ENCODE assay signal across 24 mouse cellular contexts in the genomic region with DNA sequence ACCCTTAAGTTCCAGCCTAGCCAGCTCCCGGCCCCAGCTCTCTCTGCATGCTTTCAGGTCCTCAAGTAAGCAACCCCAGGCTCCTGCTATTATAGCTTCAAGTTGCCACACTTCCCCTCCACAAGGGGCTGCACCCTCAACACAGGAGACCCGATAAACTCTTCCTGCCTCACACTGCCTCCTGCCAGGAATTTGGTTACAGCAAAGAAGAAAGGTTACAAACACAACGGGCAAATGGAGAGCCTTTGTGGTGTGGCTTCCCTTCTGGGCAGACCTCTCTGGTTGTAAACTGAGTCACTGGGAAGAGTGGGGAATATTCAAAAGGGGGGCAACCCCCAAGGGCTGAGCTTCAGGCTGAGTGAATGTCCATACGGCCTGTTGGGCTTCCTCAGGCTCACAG.
DNase-seq lines count a peak whose midpoint lies in the region; ATAC-seq and TF ChIP-seq lines count a peak whose summit lies in the region.
"Had no signal": no experiment of that assay in that cellular context is flagged by ENCODE, and none has a peak within 500 bp of the region (broad histone marks: within the 10 kb centered on the region; RNA-seq: fewer than 3 reads in every experiment).

No protein-coding gene starts in this region.

- TF ChIP-seq EP300 in stomach, postnatal 0 days (optimal IDR thresholded peaks at IDR 0.05): no peak

- 0 out of 2 replicates have a peak overlapping the region, but pooled peaks have one; percentile 11 for H3K27ac ChIP-seq in embryonic facial prominence, embryonic 12.5 days
- H3K27ac ChIP-seq in embryonic facial prominence, embryonic 10.5 days (replicated peaks): no peak overlapping the region; the same call in 1 of the 2 replicates
- no peak overlapping the region for H3K27ac ChIP-seq in lung, embryonic 14.5 days (ENCODE audit: low read depth)
- H3K27ac ChIP-seq in stomach, postnatal 0 days (replicated peaks): no peak overlapping the region
- H3K27ac ChIP-seq: embryonic facial prominence, embryonic 13.5 days; forebrain, embryonic 12.5 days; gastrocnemius, adult 2 months; heart, embryonic 15.5 days; hindbrain, embryonic 10.5 days had no signal

- ATAC-seq in embryonic facial prominence, embryonic 12.5 days (ENCODE audit: insufficient number of reproducible peaks, insufficient read depth, low FRiP score, low TSS enrichment): no peak
- ATAC-seq in lung, embryonic 14.5 days (ENCODE audit: insufficient read depth): no peak; the same call in 1 of the 2 replicates
- ATAC-seq in stomach, postnatal 0 days (ENCODE audit: low FRiP score, low TSS enrichment): no peak
- ATAC-seq: CD4-positive, CD25-positive, alpha-beta regulatory T cell, adult 4 months; inflammation-experienced regulatory T-cells, adult 6 months had no signal

- no peaks in the 10 kb centered on the region for H3K9me3 ChIP-seq in embryonic facial prominence, embryonic 12.5 days
- no peaks in the 10 kb centered on the region for H3K9me3 ChIP-seq in embryonic facial prominence, embryonic 10.5 days
- H3K9me3 ChIP-seq in lung, embryonic 14.5 days (ENCODE audit: low read depth, low read length): no peaks in the 10 kb centered on the region
- H3K9me3 ChIP-seq in stomach, postnatal 0 days (ENCODE audit: control insufficient read depth, low read length): no peaks in the 10 kb centered on the region
- H3K9me3 ChIP-seq: embryonic facial prominence, embryonic 13.5 days; forebrain, embryonic 12.5 days; G1E; heart, embryonic 15.5 days; hindbrain, embryonic 10.5 days had no signal

- no peaks in the 10 kb centered on the region for H3K36me3 ChIP-seq in embryonic facial prominence, embryonic 12.5 days
- no peaks in the 10 kb centered on the region for H3K36me3 ChIP-seq in embryonic facial prominence, embryonic 10.5 days (replicated peaks)
- H3K36me3 ChIP-seq in lung, embryonic 14.5 days (ENCODE audit: insufficient read depth): no peaks in the 10 kb centered on the region
- H3K36me3 ChIP-seq in stomach, postnatal 0 days (ENCODE audit: control insufficient read depth, insufficient read depth, low read length): no peaks in the 10 kb centered on the region
- H3K36me3 ChIP-seq: embryonic facial prominence, embryonic 13.5 days; forebrain, embryonic 12.5 days; G1E; heart, embryonic 15.5 days; hindbrain, embryonic 10.5 days had no signal

- no peak overlapping the region for H3K9ac ChIP-seq in embryonic facial prominence, embryonic 12.5 days
- H3K9ac ChIP-seq in lung, embryonic 14.5 days: no peak overlapping the region
- no peak overlapping the region for H3K9ac ChIP-seq in stomach, postnatal 0 days (ENCODE audit: low read length)
- H3K9ac ChIP-seq: embryonic facial prominence, embryonic 13.5 days; forebrain, embryonic 12.5 days; heart, embryonic 15.5 days had no signal

- no peak overlapping the region for H3K4me3 ChIP-seq in embryonic facial prominence, embryonic 12.5 days
- H3K4me3 ChIP-seq in embryonic facial prominence, embryonic 10.5 days: no peak overlapping the region
- H3K4me3 ChIP-seq in lung, embryonic 14.5 days (ENCODE audit: low read depth, low read length): no peak overlapping the region
- no peak overlapping the region for H3K4me3 ChIP-seq in lung, adult 2 months (replicated peaks; ENCODE audit: extremely low read depth, low read depth, low read length)
- no peak overlapping the region for H3K4me3 ChIP-seq in stomach, postnatal 0 days (ENCODE audit: low read depth, low read length)
- H3K4me3 ChIP-seq: embryonic facial prominence, embryonic 13.5 days; forebrain, embryonic 12.5 days; gastrocnemius, adult 2 months; heart, embryonic 15.5 days; hindbrain, embryonic 10.5 days had no signal

- no peak for TF ChIP-seq POLR2A in lung, adult 2 months (IDR thresholded peaks at IDR 0.05; ENCODE audit: borderline replicate concordance, extremely low read depth, low read depth, low read length)

- no peaks in the 10 kb centered on the region for H3K27me3 ChIP-seq in embryonic facial prominence, embryonic 12.5 days
- no peaks in the 10 kb centered on the region for H3K27me3 ChIP-seq in embryonic facial prominence, embryonic 10.5 days (replicated peaks; ENCODE audit: low read depth, poor library complexity, severe bottlenecking)
- no peaks in the 10 kb centered on the region for H3K27me3 ChIP-seq in lung, embryonic 14.5 days (ENCODE audit: insufficient read depth, low read length)
- H3K27me3 ChIP-seq in stomach, postnatal 0 days (ENCODE audit: control insufficient read depth, insufficient read depth, low read length): no peaks in the 10 kb centered on the region
- H3K27me3 ChIP-seq: embryonic facial prominence, embryonic 13.5 days; forebrain, embryonic 12.5 days; heart, embryonic 15.5 days had no signal

- 35% methylated on average over 4 of the region's 4 CpGs for WGBS in embryonic facial prominence, embryonic 12.5 days
- 53% methylated on average over 4 of the region's 4 CpGs for WGBS in embryonic facial prominence, embryonic 10.5 days
- WGBS in lung, embryonic 14.5 days: 29% methylated on average over 4 of the region's 4 CpGs
- 32% methylated on average over 4 of the region's 4 CpGs for WGBS in lung, adult 2 months
- WGBS in stomach, postnatal 0 days: 47% methylated on average over 4 of the region's 4 CpGs

- no peak for DNase-seq in embryonic facial prominence, embryonic 10.5 days (ENCODE audit: low spot score)
- DNase-seq in heart, postnatal 4 days: peak; percentile 1
- DNase-seq in heart, adult 18-20 months: no peak
- no peak for DNase-seq in lung, embryonic 14.5 days
- no peak for DNase-seq in lung, adult 2 months
- DNase-seq in stomach, postnatal 0 days (ENCODE audit: low spot score): peak; percentile 9
- DNase-seq: adrenal gland, postnatal 10 days; B cell, adult 2 months; cerebellum, adult 11 months; cerebellum, adult 8-10 months; cerebellum, postnatal 14 days; embryo, embryonic 11 days; gastrocnemius, adult 2 months; gastrocnemius, postnatal 36 days; heart, postnatal 14 days had no signal

- H3K4me1 ChIP-seq in embryonic facial prominence, embryonic 12.5 days: 0 out of 2 replicates have a peak, but pooled peaks cover 4% of the 10 kb centered on the region
- H3K4me1 ChIP-seq in embryonic facial prominence, embryonic 10.5 days: peaks cover 5% of the 10 kb centered on the region; the same call in 1 of the 2 replicates
- no peaks in the 10 kb centered on the region for H3K4me1 ChIP-seq in lung, embryonic 14.5 days (ENCODE audit: insufficient read depth)
- no peaks in the 10 kb centered on the region for H3K4me1 ChIP-seq in lung, adult 2 months (ENCODE audit: control insufficient read depth, insufficient read depth, low read length)
- H3K4me1 ChIP-seq in stomach, postnatal 0 days (replicated peaks; ENCODE audit: control insufficient read depth, insufficient read depth): no peaks in the 10 kb centered on the region
- H3K4me1 ChIP-seq: embryonic facial prominence, embryonic 13.5 days; hindbrain, embryonic 10.5 days had no signal

- 0 out of 2 replicates have a peak, but pooled peaks have one; percentile 9 for TF ChIP-seq CTCF in lung, embryonic 14.5 days (IDR thresholded peaks at IDR 0.05; ENCODE audit: low read depth)
- no peak for TF ChIP-seq CTCF in lung, adult 2 months (IDR thresholded peaks at IDR 0.05; ENCODE audit: insufficient read depth, low read length)
- TF ChIP-seq CTCF in stomach, postnatal 0 days (IDR thresholded peaks at IDR 0.05; ENCODE audit: low read depth): 0 out of 2 replicates have a peak, but pooled peaks have one; percentile 7

- no peak overlapping the region for H3K4me2 ChIP-seq in embryonic facial prominence, embryonic 12.5 days (replicated peaks)
- no peak overlapping the region for H3K4me2 ChIP-seq in lung, embryonic 14.5 days
- H3K4me2 ChIP-seq in stomach, postnatal 0 days (replicated peaks; ENCODE audit: low read depth): no peak overlapping the region
- H3K4me2 ChIP-seq: embryonic facial prominence, embryonic 13.5 days; forebrain, embryonic 12.5 days; heart, embryonic 11.5 days; heart, embryonic 15.5 days had no signal

Comparison
In these comparisons a context has a peak if more than half of its experiments do, and no peak if none do; other contexts are left out.
1. DNase-seq: peak in heart, postnatal 4 days (single experiment) and stomach, postnatal 0 days (single experiment); none in embryonic facial prominence, embryonic 10.5 days (single experiment), heart, adult 18-20 months (0 of 2), lung, embryonic 14.5 days (single experiment) and lung, adult 2 months (single experiment).